Comparison of ENCODE assay signal across 23 mouse cellular contexts in the genomic region with DNA sequence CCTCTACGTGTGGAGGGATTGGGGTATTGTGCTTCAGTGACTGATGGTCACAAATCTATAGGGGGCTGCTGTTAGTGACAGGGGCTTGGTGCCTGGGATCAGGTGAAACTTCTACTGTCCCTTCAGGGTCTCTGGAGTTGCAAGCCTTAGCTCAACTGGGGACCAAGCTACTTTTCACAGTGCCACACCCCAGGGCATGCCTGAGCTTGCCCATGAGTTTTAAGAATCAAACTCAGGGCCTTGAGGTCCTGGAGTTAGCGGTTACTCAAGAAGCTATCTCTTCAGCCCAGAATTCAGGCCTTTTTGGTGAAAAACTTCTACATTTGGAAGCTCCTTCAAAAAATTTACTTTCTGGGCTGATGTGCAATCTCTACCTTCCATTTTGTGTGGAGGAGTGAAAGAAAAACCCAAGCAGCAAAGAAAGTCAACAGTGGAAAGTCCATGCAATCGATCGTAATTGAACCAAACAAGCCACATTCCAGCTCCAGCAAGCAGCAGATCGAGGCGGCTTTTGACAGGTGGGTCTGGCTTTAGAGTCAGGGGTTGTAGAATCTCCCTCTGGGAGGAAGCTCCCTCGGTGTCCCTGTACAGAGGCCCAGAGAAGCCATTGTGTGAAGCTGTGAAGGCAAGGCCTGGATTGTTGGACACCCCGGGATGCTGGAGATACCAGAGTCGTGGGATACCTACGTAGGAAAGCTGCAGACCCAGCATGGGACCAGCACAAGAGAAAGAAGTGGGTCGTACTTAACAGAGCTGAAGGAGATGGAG. TPM values are rescaled to one million over a fixed set of nuclear protein-coding genes. Genes with fewer than 3 reads are reported as not detected.
DNase-seq lines count a peak whose midpoint lies in the region; ATAC-seq and TF ChIP-seq lines count a peak whose summit lies in the region.
"Had no signal": no experiment of that assay in that cellular context is flagged by ENCODE, and none has a peak within 500 bp of the region (broad histone marks: within the 10 kb centered on the region; RNA-seq: fewer than 3 reads in every experiment).

No protein-coding gene starts in this region.

- 79% methylated on average over 11 of the region's 11 CpGs for WGBS in heart, embryonic 15.5 days
- 64% methylated on average over 11 of the region's 11 CpGs for WGBS in liver, embryonic 12.5 days (ENCODE audit: insufficient replicate concordance)
- 60% methylated on average over 11 of the region's 11 CpGs for WGBS in stomach, embryonic 16.5 days
- WGBS in lung, adult 2 months = 78% methylated on average over 11 of the region's 11 CpGs
- WGBS in forebrain, embryonic 13.5 days = 57% methylated on average over 11 of the region's 11 CpGs

- H3K9me3 ChIP-seq in heart, embryonic 15.5 days (replicated peaks) = no peaks in the 10 kb centered on the region
- no peaks in the 10 kb centered on the region for H3K9me3 ChIP-seq in ES-E14 (ENCODE audit: control insufficient read depth, insufficient read depth, low read depth, low read length)
- H3K9me3 ChIP-seq in liver, embryonic 12.5 days (replicated peaks) = no peaks in the 10 kb centered on the region
- no peaks in the 10 kb centered on the region for H3K9me3 ChIP-seq in stomach, embryonic 16.5 days (replicated peaks; ENCODE audit: control insufficient read depth, low read length)
- no peaks in the 10 kb centered on the region for H3K9me3 ChIP-seq in forebrain, embryonic 13.5 days (replicated peaks)
- H3K9me3 ChIP-seq: embryonic facial prominence, embryonic 12.5 days; forebrain, embryonic 10.5 days; hindbrain, embryonic 10.5 days; limb, embryonic 13.5 days had no signal

- peak overlapping the region; percentile 61 for H3K27ac ChIP-seq in heart, embryonic 15.5 days
- peak overlapping the region; percentile 99 for H3K27ac ChIP-seq in ES-E14 (ENCODE audit: insufficient read depth, low read depth, low read length, poor library complexity, severe bottlenecking)
- H3K27ac ChIP-seq in liver, embryonic 12.5 days = peak overlapping the region; percentile 50
- peak overlapping the region; percentile 68 for H3K27ac ChIP-seq in stomach, embryonic 16.5 days (ENCODE audit: low read length)
- H3K27ac ChIP-seq in forebrain, embryonic 13.5 days = no peak overlapping the region
- H3K27ac ChIP-seq: embryonic facial prominence, embryonic 12.5 days; forebrain, embryonic 10.5 days; hindbrain, embryonic 10.5 days; layer of hippocampus, adult 2 months; limb, embryonic 13.5 days had no signal

- peaks cover 11% of the 10 kb centered on the region for H3K4me1 ChIP-seq in heart, embryonic 15.5 days (replicated peaks)
- peaks cover 8 to 16% of the 10 kb centered on the region in 2 experiments for H3K4me1 ChIP-seq in ES-E14 (ENCODE audit: control insufficient read depth in 2 of 2, insufficient read depth in 2 of 2, low read length in 2 of 2, poor library complexity in 1 of 2)
- peaks cover 15% of the 10 kb centered on the region for H3K4me1 ChIP-seq in liver, embryonic 12.5 days
- H3K4me1 ChIP-seq in stomach, embryonic 16.5 days (ENCODE audit: control insufficient read depth, insufficient read depth, low read length) = peaks cover 14% of the 10 kb centered on the region
- peaks cover 2% of the 10 kb centered on the region for H3K4me1 ChIP-seq in lung, adult 2 months (ENCODE audit: control insufficient read depth, insufficient read depth, low read length)
- H3K4me1 ChIP-seq in forebrain, embryonic 13.5 days = peaks cover 11% of the 10 kb centered on the region

- no peak for TF ChIP-seq POLR2A in lung, adult 2 months (IDR thresholded peaks at IDR 0.05; ENCODE audit: borderline replicate concordance, extremely low read depth, low read depth, low read length)

- no peak overlapping the region for H3K4me2 ChIP-seq in heart, embryonic 15.5 days
- no peak overlapping the region for H3K4me2 ChIP-seq in liver, embryonic 12.5 days
- no peak overlapping the region for H3K4me2 ChIP-seq in stomach, embryonic 16.5 days (ENCODE audit: low read depth, low read length)
- no peak overlapping the region for H3K4me2 ChIP-seq in forebrain, embryonic 13.5 days
- H3K4me2 ChIP-seq: embryonic facial prominence, embryonic 12.5 days; heart, embryonic 11.5 days; limb, embryonic 13.5 days had no signal

- no peaks in the 10 kb centered on the region for H3K27me3 ChIP-seq in heart, embryonic 15.5 days
- no peaks in the 10 kb centered on the region for H3K27me3 ChIP-seq in liver, embryonic 12.5 days (replicated peaks)
- no peaks in the 10 kb centered on the region for H3K27me3 ChIP-seq in stomach, embryonic 16.5 days (ENCODE audit: control insufficient read depth, insufficient read depth, low read length)
- no peaks in the 10 kb centered on the region for H3K27me3 ChIP-seq in forebrain, embryonic 13.5 days
- H3K27me3 ChIP-seq: embryonic facial prominence, embryonic 12.5 days; limb, embryonic 13.5 days had no signal

- no peak for ATAC-seq in heart, embryonic 15.5 days (replicated peaks; ENCODE audit: insufficient number of reproducible peaks, insufficient read depth, low FRiP score, low read depth)
- no peak for ATAC-seq in liver, embryonic 12.5 days
- ATAC-seq in stomach, embryonic 16.5 days (ENCODE audit: insufficient read depth, low FRiP score) = no peak
- no peak for ATAC-seq in forebrain, embryonic 13.5 days
- ATAC-seq: inflammation-experienced regulatory T-cells, adult 6 months had no signal

- in situ Hi-C loops in ES-E14 (cut with MboI; ENCODE audit: low sequenced_read_pairs in 2 of 2, unreplicated experiment in 2 of 2) = no loop called here

- DNase-seq in heart, adult 9 months (ENCODE audit: low spot score in 2 of 2) = no peak
- DNase-seq in ES-E14 (ENCODE audit: low read depth, low spot score) = peak; percentile 76
- DNase-seq in natural killer cell, adult 2 months (ENCODE audit: low spot score in 2 of 2) = no peak
- no peak for DNase-seq in lung, adult 2 months
- DNase-seq: adrenal gland, postnatal 14 days; B cell, adult 2 months; cerebellum, adult 2 months; gastrocnemius, postnatal 14 days; kidney, postnatal 10 days; lung, postnatal 10 days; midbrain, embryonic 14.5 days had no signal

- no peaks in the 10 kb centered on the region for H3K36me3 ChIP-seq in heart, embryonic 15.5 days
- peaks cover 4% of the 10 kb centered on the region for H3K36me3 ChIP-seq in ES-E14 (ENCODE audit: control insufficient read depth, insufficient read depth, low read length, poor library complexity, severe bottlenecking)
- peaks cover 4% of the 10 kb centered on the region for H3K36me3 ChIP-seq in liver, embryonic 12.5 days
- H3K36me3 ChIP-seq in stomach, embryonic 16.5 days (ENCODE audit: control insufficient read depth, insufficient read depth, low read length) = no peaks in the 10 kb centered on the region
- peaks cover 3% of the 10 kb centered on the region for H3K36me3 ChIP-seq in forebrain, embryonic 13.5 days (ENCODE audit: poor library complexity, severe bottlenecking)
- H3K36me3 ChIP-seq: embryonic facial prominence, embryonic 12.5 days; limb, embryonic 13.5 days had no signal

- H3K4me3 ChIP-seq in heart, embryonic 15.5 days = no peak overlapping the region
- H3K4me3 ChIP-seq in ES-E14 (ENCODE audit: insufficient read depth in 1 of 2, low read depth in 1 of 2, low read length in 2 of 2, poor library complexity in 1 of 2, severe bottlenecking in 1 of 2) = peak overlapping the region; percentile 67
- no peak overlapping the region for H3K4me3 ChIP-seq in liver, embryonic 12.5 days
- no peak overlapping the region for H3K4me3 ChIP-seq in stomach, embryonic 16.5 days (replicated peaks; ENCODE audit: low read length)
- no peak overlapping the region for H3K4me3 ChIP-seq in lung, adult 2 months (replicated peaks; ENCODE audit: extremely low read depth, low read depth, low read length)
- H3K4me3 ChIP-seq in forebrain, embryonic 13.5 days = no peak overlapping the region
- H3K4me3 ChIP-seq: embryonic facial prominence, embryonic 12.5 days; forebrain, embryonic 10.5 days; hindbrain, embryonic 10.5 days; layer of hippocampus, adult 2 months; limb, embryonic 13.5 days; myocyte had no signal

- no peak for TF ChIP-seq CTCF in lung, adult 2 months (IDR thresholded peaks at IDR 0.05; ENCODE audit: insufficient read depth, low read length)

- H3K9ac ChIP-seq in heart, embryonic 15.5 days = no peak overlapping the region
- H3K9ac ChIP-seq in ES-E14 (ENCODE audit: insufficient read depth, low read depth, low read length, poor library complexity, severe bottlenecking) = peak overlapping the region; percentile 81
- no peak overlapping the region for H3K9ac ChIP-seq in liver, embryonic 12.5 days
- 0 out of 2 replicates have a peak overlapping the region, but pooled peaks have one; percentile 3 for H3K9ac ChIP-seq in stomach, embryonic 16.5 days (ENCODE audit: low read length)
- no peak overlapping the region for H3K9ac ChIP-seq in forebrain, embryonic 13.5 days
- H3K9ac ChIP-seq: embryonic facial prominence, embryonic 12.5 days; limb, embryonic 13.5 days had no signal

RNA-seq across cellular contexts. Expression of a gene that starts 3.3 kb away (rescaled TPM):
- 3.4 and 3.8 TPM in 2 replicates for polyA plus RNA-seq in heart, embryonic 15.5 days (2015; fragmentation: Nextera tagmentation; extraction: Ambion mirVana)
- 5.9 and 8.7 TPM in 2 replicates for total RNA-seq in ES-E14 (2012; rRNA removed)
- 2.0 and 2.2 TPM in 2 replicates for polyA plus RNA-seq in liver, embryonic 12.5 days (2016; fragmentation: Nextera tagmentation; extraction: Ambion mirVana)
- 5.3 and 6.2 TPM in 2 replicates for polyA plus RNA-seq in stomach, embryonic 16.5 days (2015; fragmentation: Nextera tagmentation; extraction: Ambion mirVana)
- 3.4 and 5.3 TPM in 2 replicates for polyA plus RNA-seq in lung, adult 2 months (2012; rRNA removed)
- polyA plus RNA-seq in forebrain, embryonic 13.5 days (2015; fragmentation: Nextera tagmentation; extraction: Ambion mirVana) = 3.5 and 3.6 TPM in 2 replicates

RNA-seq across cellular contexts. Expression of a gene that starts 3.7 kb away (rescaled TPM):
- not detected in 2 replicates for polyA plus RNA-seq in heart, embryonic 15.5 days (2015; fragmentation: Nextera tagmentation; extraction: Ambion mirVana)
- 16.7 and 22.1 TPM in 2 replicates for total RNA-seq in ES-E14 (2012; rRNA removed)
- not detected in 2 replicates for polyA plus RNA-seq in liver, embryonic 12.5 days (2016; fragmentation: Nextera tagmentation; extraction: Ambion mirVana)
- polyA plus RNA-seq in stomach, embryonic 16.5 days (2015; fragmentation: Nextera tagmentation; extraction: Ambion mirVana) = not detected in 2 replicates
- 2.0 and 4.6 TPM in 2 replicates for polyA plus RNA-seq in lung, adult 2 months (2012; rRNA removed)
- not detected in 2 replicates for polyA plus RNA-seq in forebrain, embryonic 13.5 days (2015; fragmentation: Nextera tagmentation; extraction: Ambion mirVana)
- polyA plus RNA-seq: embryonic facial prominence, embryonic 12.5 days; forebrain, embryonic 10.5 days; heart, embryonic 11.5 days; hindbrain, embryonic 10.5 days; inflammation-experienced regulatory T-cells, adult 6 months; limb, embryonic 13.5 days; midbrain, embryonic 14.5 days had no signal

RNA-seq across cellular contexts. Expression of a gene that starts 25.5 kb away (rescaled TPM):
- 0.31 and 2.1 TPM in 2 replicates for polyA plus RNA-seq in heart, embryonic 15.5 days (2015; fragmentation: Nextera tagmentation; extraction: Ambion mirVana)
- 0.90 and 1.4 TPM in 2 replicates for total RNA-seq in ES-E14 (2012; rRNA removed)
- 0.61 TPM in 2 replicates for polyA plus RNA-seq in liver, embryonic 12.5 days (2016; fragmentation: Nextera tagmentation; extraction: Ambion mirVana)
- polyA plus RNA-seq in stomach, embryonic 16.5 days (2015; fragmentation: Nextera tagmentation; extraction: Ambion mirVana) = 0.63 and 1.1 TPM in 2 replicates
- polyA plus RNA-seq in lung, adult 2 months (2012; rRNA removed) = 1.6 and 2.5 TPM in 2 replicates
- polyA plus RNA-seq in forebrain, embryonic 13.5 days (2015; fragmentation: Nextera tagmentation; extraction: Ambion mirVana) = not detected in 2 replicates
- polyA plus RNA-seq: hindbrain, embryonic 10.5 days; midbrain, embryonic 14.5 days had no signal

RNA-seq across cellular contexts. Expression of a gene that starts 54.3 kb away (rescaled TPM):
- polyA plus RNA-seq in heart, embryonic 15.5 days (2015; fragmentation: Nextera tagmentation; extraction: Ambion mirVana) = 352 and 384 TPM in 2 replicates
- total RNA-seq in ES-E14 (2012; rRNA removed) = 443 and 576 TPM in 2 replicates
- 511 and 534 TPM in 2 replicates for polyA plus RNA-seq in liver, embryonic 12.5 days (2016; fragmentation: Nextera tagmentation; extraction: Ambion mirVana)
- polyA plus RNA-seq in stomach, embryonic 16.5 days (2015; fragmentation: Nextera tagmentation; extraction: Ambion mirVana) = 439 and 513 TPM in 2 replicates
- polyA plus RNA-seq in lung, adult 2 months (2012; rRNA removed) = 16.7 and 33.7 TPM in 2 replicates
- polyA plus RNA-seq in forebrain, embryonic 13.5 days (2015; fragmentation: Nextera tagmentation; extraction: Ambion mirVana) = 820 and 913 TPM in 2 replicates

Comparison
In these comparisons a context has a peak if more than half of its experiments do, and no peak if none do; other contexts are left out.
1. H3K4me3 ChIP-seq: peak in ES-E14 (2 of 2); none in heart, embryonic 15.5 days (single experiment), liver, embryonic 12.5 days (single experiment), stomach, embryonic 16.5 days (single experiment), lung, adult 2 months (single experiment) and forebrain, embryonic 13.5 days (single experiment).
2. H3K9ac ChIP-seq: peak in ES-E14 (single experiment) and stomach, embryonic 16.5 days (single experiment); none in heart, embryonic 15.5 days (single experiment), liver, embryonic 12.5 days (single experiment) and forebrain, embryonic 13.5 days (single experiment).